Mouse (Mus musculus) small intestine, adult 10 weeks (tissue): Measurements from ENCODE around the gene Olfr316. TPM values are rescaled to one million over a fixed set of nuclear protein-coding genes. Genes with fewer than 3 reads are reported as not detected.

ENCODE experiments used
- polyA plus RNA-seq: library from polyadenylated mRNA; stranded (reverse); fragments of 350-450 nt; fragmentation: Illumina TruSeq; extraction: RNeasy Lipid Tissue Mini Kit (QIAGEN cat#74804); gene quantifications from one replicate; pipeline ENCODE4 v1.2.3, GENCODE M21; 2014; ENCODE audit warnings: low replicate concordance

The Olfr316 gene
- not detected for polyA plus RNA-seq

GRCm38 (mm10) chr11:58752434-58752833, at the start of gene Olfr316:
Olfr316 (plus strand) TSS chr11:58752734.

GRCm38 (mm10) chr11:58723914-58724313, 28.6 kb upstream of the Olfr316 start, which contains the start of gene Olfr318:
Olfr318 (minus strand) TSS chr11:58724014.

GRCm38 (mm10) chr11:58738792-58739262, 13.7 kb upstream of the Olfr316 start, which contains the start of gene Olfr317:
Olfr317 (minus strand) TSS chr11:58739212.

GRCm38 (mm10) chr11:58772888-58773287, 20.4 kb downstream of the Olfr316 start, which contains the start of gene Olfr315:
Olfr315 (plus strand) TSS chr11:58773188.

GRCm38 (mm10) chr11:58782480-58783089, 30.1 kb downstream of the Olfr316 start, which contains the start of gene Olfr314:
Olfr314 (plus strand) TSS chr11:58782952.

GRCm38 (mm10) chr11:58801558-58802228, 49.2 kb downstream of the Olfr316 start, which contains the start of gene Fam183b:
Fam183b (minus strand) TSS chr11:58801960.

Other genes starting within 250 kb of the Olfr316 start
- gene Olfr330, start 217.9 kb upstream of the Olfr316 start, polyA plus RNA-seq: not detected
- not detected for gene Olfr329-ps, start 206.3 kb upstream of the Olfr316 start, polyA plus RNA-seq
- gene Olfr328, start 197.1 kb upstream of the Olfr316 start, polyA plus RNA-seq: not detected
- not detected for gene Olfr224, start 182.2 kb upstream of the Olfr316 start, polyA plus RNA-seq
- not detected for gene Olfr325, start 175.0 kb upstream of the Olfr316 start, polyA plus RNA-seq
- not detected for gene Olfr324, start 157.6 kb upstream of the Olfr316 start, polyA plus RNA-seq
- gene 2210407C18Rik, start 136.7 kb upstream of the Olfr316 start, polyA plus RNA-seq: 1,849 TPM
- not detected for gene Olfr323, start 122.2 kb upstream of the Olfr316 start, polyA plus RNA-seq
- gene Trim58, start 112.3 kb upstream of the Olfr316 start, polyA plus RNA-seq: not detected
- gene Olfr322, start 94.0 kb upstream of the Olfr316 start, polyA plus RNA-seq: not detected
- not detected for gene Olfr320, start 71.6 kb upstream of the Olfr316 start, polyA plus RNA-seq
- gene Olfr319, start 53.6 kb upstream of the Olfr316 start, polyA plus RNA-seq: not detected
- gene Olfr318, start 28.7 kb upstream of the Olfr316 start, polyA plus RNA-seq: not detected
- not detected for gene Olfr317, start 13.5 kb upstream of the Olfr316 start, polyA plus RNA-seq
- not detected for gene Olfr315, start 20.5 kb downstream of the Olfr316 start, polyA plus RNA-seq
- not detected for gene Olfr314, start 30.2 kb downstream of the Olfr316 start, polyA plus RNA-seq
- 3.0 TPM for gene Fam183b, start 49.2 kb downstream of the Olfr316 start, polyA plus RNA-seq
- not detected for gene Olfr313, start 62.3 kb downstream of the Olfr316 start, polyA plus RNA-seq
- gene Olfr312, start 76.5 kb downstream of the Olfr316 start, polyA plus RNA-seq: not detected
- not detected for gene Olfr311, start 86.5 kb downstream of the Olfr316 start, polyA plus RNA-seq
- 7.5 TPM for gene Gm12258, start 94.4 kb downstream of the Olfr316 start, polyA plus RNA-seq
- 7.6 TPM for gene 2810021J22Rik, start 114.5 kb downstream of the Olfr316 start, polyA plus RNA-seq
- 1.9 TPM for gene Zfp39, start 151.5 kb downstream of the Olfr316 start, polyA plus RNA-seq
- gene Btnl10, start 165.2 kb downstream of the Olfr316 start, polyA plus RNA-seq: not detected
- gene Rnf187, start 186.2 kb downstream of the Olfr316 start, polyA plus RNA-seq: 3.1 TPM
- gene Hist3h2ba, start 196.2 kb downstream of the Olfr316 start, polyA plus RNA-seq: not detected
- 8.1 TPM for gene Hist3h2a, start 202.0 kb downstream of the Olfr316 start, polyA plus RNA-seq
- gene Trim17, start 202.0 kb downstream of the Olfr316 start, polyA plus RNA-seq: not detected
- gene Trim11, start 225.4 kb downstream of the Olfr316 start, polyA plus RNA-seq: 1.6 TPM